Comparison of ENCODE assay signal across 8 mouse cellular contexts in genomic region chr9:123528087-123528925, GRCm38 (mm10). TPM values are rescaled to one million over a fixed set of nuclear protein-coding genes. Genes with fewer than 3 reads are reported as not detected.
DNase-seq lines count a peak whose midpoint lies in the region; ATAC-seq and TF ChIP-seq lines count a peak whose summit lies in the region.

No protein-coding gene starts in this region.

- peaks cover 19% of the 10 kb centered on the region for H3K4me1 ChIP-seq in E14TG2a.4 (replicated peaks; ENCODE audit: low read depth, low read length)
- peaks cover 30% of the 10 kb centered on the region for H3K4me1 ChIP-seq in embryonic facial prominence, embryonic 14.5 days (ENCODE audit: control insufficient read depth, insufficient read depth, low read length)
- H3K4me1 ChIP-seq in intestine, postnatal 0 days (replicated peaks; ENCODE audit: control insufficient read depth, insufficient read depth, low read length), result 0 out of 2 replicates have a peak, but pooled peaks cover 4% of the 10 kb centered on the region

- peak overlapping the region; percentile 73 for H3K9ac ChIP-seq in embryonic facial prominence, embryonic 14.5 days (ENCODE audit: low read depth, low read length)
- H3K9ac ChIP-seq in intestine, postnatal 0 days (ENCODE audit: low read depth, low read length), result peak overlapping the region; percentile 67

- H3K36me3 ChIP-seq in E14TG2a.4 (ENCODE audit: insufficient read depth, low read length), result no peaks in the 10 kb centered on the region
- H3K36me3 ChIP-seq in embryonic facial prominence, embryonic 14.5 days (ENCODE audit: control insufficient read depth, insufficient read depth, low read length), result no peaks in the 10 kb centered on the region
- H3K36me3 ChIP-seq in intestine, postnatal 0 days (ENCODE audit: control insufficient read depth, insufficient read depth), result no peaks in the 10 kb centered on the region
- H3K36me3 ChIP-seq in myocyte (ENCODE audit: control insufficient read depth, insufficient read depth), result no peaks in the 10 kb centered on the region

- no peak overlapping the region for H3ac ChIP-seq in myocyte (ENCODE audit: control insufficient read depth, insufficient read length)

- no peaks in the 10 kb centered on the region for H3K9me3 ChIP-seq in E14TG2a.4 (ENCODE audit: low read length)
- no peaks in the 10 kb centered on the region for H3K9me3 ChIP-seq in embryonic facial prominence, embryonic 14.5 days (ENCODE audit: control insufficient read depth, low read length)
- H3K9me3 ChIP-seq in intestine, postnatal 0 days (ENCODE audit: control insufficient read depth), result no peaks in the 10 kb centered on the region

- H3K27me3 ChIP-seq in E14TG2a.4 (ENCODE audit: insufficient read depth, low read length), result no peaks in the 10 kb centered on the region
- no peaks in the 10 kb centered on the region for H3K27me3 ChIP-seq in embryonic facial prominence, embryonic 14.5 days (replicated peaks; ENCODE audit: control insufficient read depth, insufficient read depth, low read length)
- no peaks in the 10 kb centered on the region for H3K27me3 ChIP-seq in intestine, postnatal 0 days (replicated peaks; ENCODE audit: control insufficient read depth, insufficient read depth, low read length)
- no peaks in the 10 kb centered on the region for H3K27me3 ChIP-seq in myocyte (ENCODE audit: control insufficient read depth, insufficient read depth, insufficient read length)

- peak; percentile 64 for DNase-seq in heart, adult 11 months
- DNase-seq in heart, adult 8-10 months (ENCODE audit: low spot score), result no peak
- DNase-seq in embryonic facial prominence, embryonic 14.5 days (ENCODE audit: low spot score), result no peak

- 19% methylated on average over 6 of the region's 6 CpGs for WGBS in embryonic facial prominence, embryonic 14.5 days
- WGBS in intestine, postnatal 0 days, result 19% methylated on average over 6 of the region's 6 CpGs

- no peak for TF ChIP-seq POLR2A in myocyte (IDR thresholded peaks at IDR 0.05; ENCODE audit: insufficient read length, low read depth)

- peak overlapping the region; percentile 95 for H3K27ac ChIP-seq in embryonic facial prominence, embryonic 14.5 days (replicated peaks; ENCODE audit: low read depth, low read length)
- H3K27ac ChIP-seq in intestine, postnatal 0 days (ENCODE audit: low read depth, low read length), result peak overlapping the region; percentile 92

- H3K4me3 ChIP-seq in E14TG2a.4 (replicated peaks; ENCODE audit: low read length), result peak overlapping the region; percentile 99
- peak overlapping the region; percentile 60 for H3K4me3 ChIP-seq in embryonic facial prominence, embryonic 14.5 days (ENCODE audit: low read depth, low read length)
- peak overlapping the region; percentile 98 for H3K4me3 ChIP-seq in intestine, postnatal 0 days (ENCODE audit: low read depth, low read length)
- peak overlapping the region; percentile 61 for H3K4me3 ChIP-seq in myocyte

- no peak for ATAC-seq in embryonic facial prominence, embryonic 14.5 days (ENCODE audit: low read depth)
- ATAC-seq in intestine, postnatal 0 days, result no peak
- no peak for ATAC-seq in activated CD4-positive, CD25-positive, alpha-beta regulatory T cell, adult 4 months
- no peak for ATAC-seq in frontal cortex, adult (ENCODE audit: low TSS enrichment)

- TF ChIP-seq CTCF in E14TG2a.4 (conservative IDR thresholded peaks at IDR 0.05; ENCODE audit: low read length), result no peak
- TF ChIP-seq CTCF in intestine, postnatal 0 days (IDR thresholded peaks at IDR 0.05; ENCODE audit: low read depth), result no peak

- peak overlapping the region; percentile 76 for H3K4me2 ChIP-seq in embryonic facial prominence, embryonic 14.5 days (ENCODE audit: low read depth, low read length)
- peak overlapping the region; percentile 79 for H3K4me2 ChIP-seq in intestine, postnatal 0 days (replicated peaks; ENCODE audit: low read depth)
- peak overlapping the region; percentile 69 for H3K4me2 ChIP-seq in myocyte (ENCODE audit: low read depth)

- H3K79me2 ChIP-seq in myocyte (ENCODE audit: control insufficient read depth, insufficient read depth), result peaks cover 33% of the 10 kb centered on the region

TF ChIP-seq in myocyte, 11 proteins besides CTCF, POLR2A, EP300 and RAD21:
- TF ChIP-seq MYOG (IDR thresholded peaks at IDR 0.05; ENCODE audit: control insufficient read depth in 1 of 3, insufficient read depth in 1 of 3, insufficient read length in 2 of 3, low read depth in 2 of 3), result no peak
- no peak for TF ChIP-seq POLR2AphosphoS2 (IDR thresholded peaks at IDR 0.05; ENCODE audit: insufficient read length, low read depth)
- no peak for TF ChIP-seq SRF (IDR thresholded peaks at IDR 0.05; ENCODE audit: control insufficient read depth, insufficient read length, low read depth)
- no peak for TF ChIP-seq TCF12 (IDR thresholded peaks at IDR 0.05; ENCODE audit: insufficient read depth, poor library complexity, severe bottlenecking)
- no peak for TF ChIP-seq TCF3 (IDR thresholded peaks at IDR 0.05; ENCODE audit: insufficient read length, low read depth)
- no peak for TF ChIP-seq REST (IDR thresholded peaks at IDR 0.05; ENCODE audit: insufficient read depth, insufficient read length)
- no peak for TF ChIP-seq CEBPB (IDR thresholded peaks at IDR 0.05; ENCODE audit: insufficient read depth, poor library complexity, severe bottlenecking)
- TF ChIP-seq MAX (IDR thresholded peaks at IDR 0.05; ENCODE audit: low read depth), result no peak

RNA-seq across cellular contexts. Expression of gene Sacm1l, which starts 1.3 kb away (rescaled TPM):
- total RNA-seq in heart, adult 8-10 months (2022), result 10 to 100 TPM; 29.5 to 36.0 (median 32.5) TPM
- 52.2 and 53.3 TPM in 2 replicates for polyA plus RNA-seq in embryonic facial prominence, embryonic 14.5 days (2014; fragmentation: Nextera tagmentation; extraction: Ambion mirVana)
- polyA plus RNA-seq in intestine, postnatal 0 days (2015; fragmentation: Nextera tagmentation; extraction: Ambion mirVana), result 37.3 and 42.6 TPM in 2 replicates
- 11.0 TPM for polyA plus RNA-seq in myocyte (2012; fragmentation: generic; extraction: Trizol)
- 10 to 100 TPM; 45.6 to 59.3 TPM for polyA plus RNA-seq in activated CD4-positive, CD25-positive, alpha-beta regulatory T cell, adult 4 months (2017; shearing (Covaris generic))

RNA-seq across cellular contexts. Expression of gene Limd1, which starts 49.8 kb away (rescaled TPM):
- 10 to 100 TPM; 34.0 to 52.2 (median 36.9) TPM for total RNA-seq in heart, adult 8-10 months (2022)
- polyA plus RNA-seq in embryonic facial prominence, embryonic 14.5 days (2014; fragmentation: Nextera tagmentation; extraction: Ambion mirVana), result 54.0 and 56.5 TPM in 2 replicates
- 40.6 and 42.9 TPM in 2 replicates for polyA plus RNA-seq in intestine, postnatal 0 days (2015; fragmentation: Nextera tagmentation; extraction: Ambion mirVana)
- polyA plus RNA-seq in myocyte (2012; fragmentation: generic; extraction: Trizol), result 23.5 TPM
- polyA plus RNA-seq in activated CD4-positive, CD25-positive, alpha-beta regulatory T cell, adult 4 months (2017; shearing (Covaris generic)), result 10 to 100 TPM; 31.3 to 38.7 TPM
